Comparison of ENCODE assay signal across 11 mouse cellular contexts in the genomic region with DNA sequence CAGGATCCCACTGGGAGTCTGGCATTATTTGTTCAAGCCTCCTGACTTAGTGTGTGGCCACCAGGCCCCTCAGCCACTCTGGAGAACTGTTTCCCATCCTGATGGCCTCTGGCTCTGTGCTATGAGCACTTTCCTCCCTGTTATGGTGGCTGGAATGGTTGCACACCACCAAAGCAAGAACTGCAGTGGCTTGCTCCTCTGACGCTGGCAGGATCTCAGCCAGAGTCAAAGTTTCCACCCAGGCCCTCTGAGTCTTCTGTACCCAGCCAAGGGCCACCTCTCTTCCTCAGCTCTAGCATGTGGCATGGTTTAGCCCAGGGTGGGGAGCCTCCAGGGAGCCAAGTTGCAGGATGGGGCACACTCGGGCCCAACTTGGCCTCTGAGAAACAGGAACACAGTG.
DNase-seq lines count a peak whose midpoint lies in the region; ATAC-seq and TF ChIP-seq lines count a peak whose summit lies in the region.
"Had no signal": no experiment of that assay in that cellular context is flagged by ENCODE, and none has a peak within 500 bp of the region (broad histone marks: within the 10 kb centered on the region; RNA-seq: fewer than 3 reads in every experiment).

No protein-coding gene starts in this region.

- no peak overlapping the region for H3K9ac ChIP-seq in kidney, postnatal 0 days (ENCODE audit: low read depth, low read length)
- peak overlapping the region; percentile 71 for H3K9ac ChIP-seq in forebrain, embryonic 12.5 days
- H3K9ac ChIP-seq in intestine, postnatal 0 days (ENCODE audit: low read depth, low read length), result 0 out of 2 replicates have a peak overlapping the region, but pooled peaks have one; percentile 8
- peak overlapping the region; percentile 86 for H3K9ac ChIP-seq in neural tube, embryonic 13.5 days

- TF ChIP-seq CTCF in kidney, postnatal 0 days (IDR thresholded peaks at IDR 0.05; ENCODE audit: low read depth), result no peak
- TF ChIP-seq CTCF in intestine, postnatal 0 days (IDR thresholded peaks at IDR 0.05; ENCODE audit: low read depth), result no peak

- 67% methylated on average over 2 of the region's 2 CpGs for WGBS in kidney, postnatal 0 days
- WGBS in forebrain, embryonic 12.5 days, result 81% methylated on average over 2 of the region's 2 CpGs
- WGBS in intestine, postnatal 0 days, result 84% methylated on average over 2 of the region's 2 CpGs
- 75% methylated on average over 2 of the region's 2 CpGs for WGBS in neural tube, embryonic 13.5 days

- no peak for ATAC-seq in kidney, postnatal 0 days (replicated peaks; ENCODE audit: low FRiP score, low read depth)
- no peak for ATAC-seq in forebrain, embryonic 12.5 days (ENCODE audit: low FRiP score)
- no peak for ATAC-seq in intestine, postnatal 0 days
- ATAC-seq in neural tube, embryonic 13.5 days (ENCODE audit: low read depth), result no peak

- H3K4me1 ChIP-seq in kidney, postnatal 0 days (replicated peaks; ENCODE audit: insufficient read depth, low read length), result 0 out of 2 replicates have a peak, but pooled peaks cover 9% of the 10 kb centered on the region
- H3K4me1 ChIP-seq in forebrain, embryonic 12.5 days, result peaks cover 44% of the 10 kb centered on the region
- no peaks in the 10 kb centered on the region for H3K4me1 ChIP-seq in intestine, postnatal 0 days (replicated peaks; ENCODE audit: control insufficient read depth, insufficient read depth, low read length)
- H3K4me1 ChIP-seq in neural tube, embryonic 13.5 days (replicated peaks), result peaks cover 63% of the 10 kb centered on the region

- no peak overlapping the region for H3K27ac ChIP-seq in kidney, postnatal 0 days
- H3K27ac ChIP-seq in forebrain, embryonic 12.5 days, result no peak overlapping the region
- no peak overlapping the region for H3K27ac ChIP-seq in intestine, postnatal 0 days (ENCODE audit: low read depth, low read length)
- peak overlapping the region; percentile 80; the same call in 1 of the 2 replicates for H3K27ac ChIP-seq in neural tube, embryonic 13.5 days (replicated peaks)

- peak overlapping the region; percentile 60 for H3K4me2 ChIP-seq in kidney, postnatal 0 days (ENCODE audit: low read length)
- H3K4me2 ChIP-seq in forebrain, embryonic 12.5 days, result peak overlapping the region; percentile 68
- peak overlapping the region; percentile 65; the same call in 1 of the 2 replicates for H3K4me2 ChIP-seq in intestine, postnatal 0 days (replicated peaks; ENCODE audit: low read depth)
- peak overlapping the region; percentile 63 for H3K4me2 ChIP-seq in neural tube, embryonic 13.5 days

- no peak for DNase-seq in kidney, postnatal 0 days (ENCODE audit: low spot score)
- DNase-seq in kidney, postnatal 25 days, result no peak
- no peak for DNase-seq in testis, postnatal 10 days (ENCODE audit: low spot score)
- no peak for DNase-seq in frontal cortex, postnatal 36 days (ENCODE audit: low spot score in 2 of 2)
- DNase-seq in urinary bladder, postnatal 25 days (ENCODE audit: low spot score), result no peak
- DNase-seq: lung, postnatal 4 days; right cerebral cortex, postnatal 25 days had no signal

- H3K9me3 ChIP-seq in kidney, postnatal 0 days (replicated peaks; ENCODE audit: low read length), result no peaks in the 10 kb centered on the region
- no peaks in the 10 kb centered on the region for H3K9me3 ChIP-seq in forebrain, embryonic 12.5 days
- no peaks in the 10 kb centered on the region for H3K9me3 ChIP-seq in intestine, postnatal 0 days (ENCODE audit: control insufficient read depth)
- no peaks in the 10 kb centered on the region for H3K9me3 ChIP-seq in neural tube, embryonic 13.5 days

- H3K27me3 ChIP-seq in kidney, postnatal 0 days (ENCODE audit: insufficient read depth, low read length), result no peaks in the 10 kb centered on the region
- no peaks in the 10 kb centered on the region for H3K27me3 ChIP-seq in forebrain, embryonic 12.5 days
- no peaks in the 10 kb centered on the region for H3K27me3 ChIP-seq in intestine, postnatal 0 days (replicated peaks; ENCODE audit: control insufficient read depth, insufficient read depth, low read length)
- no peaks in the 10 kb centered on the region for H3K27me3 ChIP-seq in neural tube, embryonic 13.5 days

- H3K4me3 ChIP-seq in kidney, postnatal 0 days (replicated peaks; ENCODE audit: low read depth, low read length), result 0 out of 2 replicates have a peak overlapping the region, but pooled peaks have one; percentile 48
- peak overlapping the region; percentile 57 for H3K4me3 ChIP-seq in forebrain, embryonic 12.5 days (replicated peaks)
- H3K4me3 ChIP-seq in intestine, postnatal 0 days (ENCODE audit: low read depth, low read length), result no peak overlapping the region
- H3K4me3 ChIP-seq in neural tube, embryonic 13.5 days, result peak overlapping the region; percentile 64

- H3K36me3 ChIP-seq in kidney, postnatal 0 days (ENCODE audit: insufficient read depth, low read length), result 0 out of 2 replicates have a peak, but pooled peaks cover 5% of the 10 kb centered on the region
- peaks cover 7% of the 10 kb centered on the region; the same call in 1 of the 2 replicates for H3K36me3 ChIP-seq in forebrain, embryonic 12.5 days (replicated peaks)
- H3K36me3 ChIP-seq in intestine, postnatal 0 days (ENCODE audit: control insufficient read depth, insufficient read depth), result peaks cover 23% of the 10 kb centered on the region; the same call in 1 of the 2 replicates
- 0 out of 2 replicates have a peak, but pooled peaks cover 1% of the 10 kb centered on the region for H3K36me3 ChIP-seq in neural tube, embryonic 13.5 days
- H3K36me3 ChIP-seq: G1E had no signal
